In genomic region chr11:76789252-76789651, GRCm38 (mm10) we compare ENCODE assay signal across 8 mouse cellular contexts. TPM values are rescaled to one million over a fixed set of nuclear protein-coding genes. Genes with fewer than 3 reads are reported as not detected.
DNase-seq lines count a peak whose midpoint lies in the region; ATAC-seq and TF ChIP-seq lines count a peak whose summit lies in the region.

No protein-coding gene starts in this region.

- TF ChIP-seq POLR2A in cerebellum, adult 2 months (IDR thresholded peaks at IDR 0.05; ENCODE audit: borderline replicate concordance, insufficient read depth, low read length), result no peak

- no peaks in the 10 kb centered on the region for H3K4me1 ChIP-seq in heart, embryonic 10.5 days
- no peaks in the 10 kb centered on the region for H3K4me1 ChIP-seq in cerebellum, adult 2 months (ENCODE audit: control insufficient read depth, insufficient read depth, low read length)

- intact Hi-C loops in left cerebral cortex, postnatal 4 days (cut with DNase I), result no loop called here

- TF ChIP-seq CTCF in cerebellum, adult 2 months (IDR thresholded peaks at IDR 0.05; ENCODE audit: borderline replicate concordance, insufficient read depth, low read depth, low read length), result peak; percentile 26; the same call in 1 of the 2 replicates

- no peak overlapping the region for H3K27ac ChIP-seq in heart, embryonic 10.5 days
- no peak overlapping the region for H3K27ac ChIP-seq in cerebellum, adult 2 months (ENCODE audit: insufficient read depth, low read length)

- H3K9me3 ChIP-seq in heart, embryonic 10.5 days, result no peaks in the 10 kb centered on the region

- peaks cover 57% of the 10 kb centered on the region for H3K36me3 ChIP-seq in heart, embryonic 10.5 days

- H3K4me3 ChIP-seq in heart, embryonic 10.5 days, result no peak overlapping the region
- no peak overlapping the region for H3K4me3 ChIP-seq in cerebellum, adult 2 months (replicated peaks; ENCODE audit: insufficient read depth, low read depth, low read length)

- ATAC-seq in granulocyte monocyte progenitor cell, adult 5-6 weeks (replicated peaks; ENCODE audit: poor library complexity, severe bottlenecking), result 0 out of 2 replicates have a peak, but pooled peaks have one; percentile 40

- peak; percentile 82 for DNase-seq in heart, adult 11 months
- no peak for DNase-seq in heart, embryonic 10.5 days (ENCODE audit: low spot score)
- peak; percentile 59 for DNase-seq in urinary bladder, postnatal 14 days (ENCODE audit: low spot score)
- DNase-seq in urinary bladder, postnatal 10 days (ENCODE audit: low spot score), result no peak
- peak; percentile 37 to 40 for DNase-seq in cerebellum, adult 2 months
- DNase-seq in left cerebral cortex, postnatal 4 days, result peak; percentile 37
- DNase-seq in right cerebral cortex, postnatal 14 days, result peak; percentile 25

- 96% methylated on average over 1 of the region's 1 CpGs for WGBS in heart, embryonic 10.5 days
- 94% methylated on average over 1 of the region's 1 CpGs for WGBS in cerebellum, adult 2 months

- no peaks in the 10 kb centered on the region for H3K27me3 ChIP-seq in heart, embryonic 10.5 days (ENCODE audit: insufficient read depth, poor library complexity, severe bottlenecking)
- H3K27me3 ChIP-seq in cerebellum, adult 2 months (ENCODE audit: control insufficient read depth, insufficient read depth, low read length), result no peaks in the 10 kb centered on the region

RNA-seq across cellular contexts. Expression of gene Gosr1, which starts 25.9 kb away (rescaled TPM):
- polyA plus RNA-seq in heart, embryonic 10.5 days (2016; fragmentation: Nextera tagmentation; extraction: Ambion mirVana), result 20.9 and 26.5 TPM in 2 replicates
- 31.9 and 34.3 TPM in 2 replicates for polyA plus RNA-seq in cerebellum, adult 2 months (2012; rRNA removed)
- total RNA-seq in granulocyte monocyte progenitor cell, adult 5-6 weeks (2014; fragmentation: Nextera tagmentation), result 14.7 and 14.9 TPM in 2 replicates
- total RNA-seq in granulocyte monocyte progenitor cell, adult 5-6 weeks (2017), result 47.4 and 93.8 TPM in 2 replicates
- 10 to 100 TPM; 36.6 to 41.2 TPM for total RNA-seq in left cerebral cortex, postnatal 4 days (2021)

RNA-seq across cellular contexts. Expression of gene Cpd, which starts 57.6 kb away (rescaled TPM):
- 11.6 and 14.1 TPM in 2 replicates for polyA plus RNA-seq in heart, embryonic 10.5 days (2016; fragmentation: Nextera tagmentation; extraction: Ambion mirVana)
- polyA plus RNA-seq in cerebellum, adult 2 months (2012; rRNA removed), result 28.5 and 31.8 TPM in 2 replicates
- 13.1 and 13.5 TPM in 2 replicates for total RNA-seq in granulocyte monocyte progenitor cell, adult 5-6 weeks (2014; fragmentation: Nextera tagmentation)
- total RNA-seq in granulocyte monocyte progenitor cell, adult 5-6 weeks (2017), result 21.1 and 22.2 TPM in 2 replicates
- 10 to 100 TPM; 56.8 to 56.9 TPM for total RNA-seq in left cerebral cortex, postnatal 4 days (2021)

Comparison
In these comparisons a context has a peak if more than half of its experiments do, and no peak if none do; other contexts are left out.
1. DNase-seq: peak in heart, adult 11 months (single experiment), urinary bladder, postnatal 14 days (single experiment), cerebellum, adult 2 months (2 of 2), left cerebral cortex, postnatal 4 days (single experiment) and right cerebral cortex, postnatal 14 days (single experiment); none in heart, embryonic 10.5 days (single experiment) and urinary bladder, postnatal 10 days (single experiment).